Mouse (Mus musculus) hindbrain, embryonic 11.5 days (tissue): ENCODE data around the gene Supt4a. TPM values are rescaled to one million over a fixed set of nuclear protein-coding genes. Genes with fewer than 3 reads are reported as not detected.

Experiments
- ATAC-seq: fragments of 200-750 bp; cut with Nextera tagmentation; 2 replicates; pipeline ENCODE4 v1.8.0; 2017; ENCODE audit warnings: mild to moderate bottlenecking, moderate TSS enrichment, moderate library complexity; ENCODE audit not compliant: low FRiP score
- DNase-seq: peaks from one replicate; pipeline ENCODE4 v3.0.0-alpha.2; 2015; ENCODE audit warnings: low spot score
- H3K27ac ChIP-seq: fragments of 300-500 bp; sonication (generic); 2 replicates; pipeline ENCODE4 v1.5.1; 2014; ENCODE audit warnings: mild to moderate bottlenecking, low read depth, low read length
- H3K27me3 ChIP-seq: fragments of 300-500 bp; sonication (generic); 2 replicates; pipeline ENCODE4 v1.6.1; 2014; ENCODE audit warnings: mild to moderate bottlenecking, low read length, moderate library complexity, mixed read lengths; ENCODE audit not compliant: control insufficient read depth, insufficient read depth
- H3K36me3 ChIP-seq: fragments of 300-500 bp; sonication (generic); 2 replicates; pipeline ENCODE4 v1.6.1; 2014; ENCODE audit warnings: mild to moderate bottlenecking, low read length, moderate library complexity, mixed read lengths; ENCODE audit not compliant: control insufficient read depth, insufficient read depth
- H3K4me1 ChIP-seq: fragments of 300-500 bp; sonication (generic); replicated peaks from 2 replicates; pipeline ENCODE4 v1.6.1; 2014; ENCODE audit warnings: low read length, mixed read lengths; ENCODE audit not compliant: control insufficient read depth, insufficient read depth
- H3K4me2 ChIP-seq: fragments of 300-500 bp; sonication (generic); replicated peaks from 2 replicates; pipeline ENCODE4 v1.6.1; 2014; ENCODE audit warnings: mild to moderate bottlenecking, low read depth, low read length
- H3K4me3 ChIP-seq: fragments of 300-500 bp; sonication (generic); 2 replicates; pipeline ENCODE4 v1.5.1; 2014; ENCODE audit warnings: low read depth, low read length
- H3K9ac ChIP-seq: fragments of 300-500 bp; sonication (generic); 2 replicates; pipeline ENCODE4 v1.6.1; 2014; ENCODE audit warnings: low read depth, low read length
- H3K9me3 ChIP-seq: fragments of 300-500 bp; sonication (generic); 2 replicates; pipeline ENCODE4 v1.6.1; 2016; ENCODE audit warnings: low read length; ENCODE audit not compliant: control insufficient read depth
- WGBS: fragments of 180-500 bp; shearing (Covaris S2); extraction: QIAGEN DNeasy Blood & Tissue Kit; methylation state at CpG from one replicate; pipeline ENCODE4 v1.1.7; 2014; 5-methylcytosine and 5-hydroxymethylcytosine counted together
- polyA plus RNA-seq: library from polyadenylated mRNA; unstranded; fragments of >200 nt; fragmentation: Nextera tagmentation; extraction: Ambion mirVana; gene quantifications from 2 replicates; pipeline ENCODE4 v1.2.1, GENCODE M21; 2014

Gene Supt4a
- polyA plus RNA-seq, 1 experiment from 2014 or later = 162 TPM

DNA sequence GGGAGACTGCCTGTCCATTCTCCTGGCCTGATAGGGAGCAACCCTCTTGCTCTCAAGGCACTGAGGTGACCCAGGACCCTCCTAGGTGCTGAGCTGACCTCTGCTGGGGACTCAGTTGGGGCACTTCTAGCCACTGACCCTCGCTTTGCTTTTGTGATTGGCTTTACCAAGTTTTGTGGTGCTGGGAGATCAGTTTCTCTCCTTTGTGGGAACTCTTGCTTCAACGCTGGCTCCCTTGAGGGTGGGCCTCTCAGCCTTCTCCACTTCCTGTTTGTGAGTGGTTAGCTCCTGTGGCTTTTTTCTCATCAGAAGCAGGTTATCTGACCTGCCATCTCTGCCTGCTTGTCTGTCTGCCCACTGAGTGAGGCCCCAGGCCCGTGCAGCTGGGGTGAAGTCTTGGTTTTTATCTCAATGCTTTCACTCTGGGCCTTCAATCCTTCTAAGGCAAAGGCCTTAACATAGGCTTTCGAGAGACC lies 14.2 kb downstream of the Supt4a start:
- no peaks in the 10 kb centered on the region for H3K36me3 ChIP-seq
- H3K9me3 ChIP-seq = no peaks in the 10 kb centered on the region
- 73% methylated on average over 4 of the region's 4 CpGs for WGBS
- ATAC-seq (no peak), DNase-seq (no peak)
- no peaks in the 10 kb centered on the region for H3K27me3 ChIP-seq
- H3K4me1 ChIP-seq = no peaks in the 10 kb centered on the region
- no peak overlapping the region for H3K4me2 ChIP-seq
- H3K4me3 ChIP-seq = no peak overlapping the region
- H3K27ac ChIP-seq = no peak overlapping the region
- H3K9ac ChIP-seq = no peak overlapping the region

DNA sequence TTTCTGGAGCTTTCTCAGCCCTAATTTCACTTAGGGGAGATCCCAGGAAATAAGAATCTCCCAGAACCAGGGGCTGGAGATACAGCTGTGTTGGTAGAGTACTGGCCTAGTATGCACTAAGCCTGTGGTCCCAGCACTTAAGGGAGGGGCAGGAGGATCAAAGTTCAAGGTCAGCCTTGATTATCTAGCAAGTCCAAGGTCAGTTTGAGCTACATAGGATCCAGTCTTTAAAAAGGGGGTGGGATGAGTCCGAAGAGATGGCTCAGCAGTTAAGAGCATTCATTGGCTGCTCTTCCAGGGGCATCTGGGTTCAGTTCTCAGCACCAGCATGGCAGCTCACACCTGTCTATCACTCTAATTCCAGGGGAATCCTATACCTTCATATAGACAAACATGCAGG lies 15.0 kb downstream of the Supt4a start:
- Histone ChIP-seq H3K4me1 (no peaks in the 10 kb centered on the region), H3K9me3 (no peaks in the 10 kb centered on the region), H3K4me3 (no peak overlapping the region), H3K36me3 (no peaks in the 10 kb centered on the region), H3K4me2 (no peak overlapping the region), H3K27me3 (no peaks in the 10 kb centered on the region), H3K9ac (no peak overlapping the region), H3K27ac (no peak overlapping the region)
- no peak for DNase-seq
- ATAC-seq = no peak
- WGBS = 76% methylated on average over 1 of the region's 1 CpGs

DNA sequence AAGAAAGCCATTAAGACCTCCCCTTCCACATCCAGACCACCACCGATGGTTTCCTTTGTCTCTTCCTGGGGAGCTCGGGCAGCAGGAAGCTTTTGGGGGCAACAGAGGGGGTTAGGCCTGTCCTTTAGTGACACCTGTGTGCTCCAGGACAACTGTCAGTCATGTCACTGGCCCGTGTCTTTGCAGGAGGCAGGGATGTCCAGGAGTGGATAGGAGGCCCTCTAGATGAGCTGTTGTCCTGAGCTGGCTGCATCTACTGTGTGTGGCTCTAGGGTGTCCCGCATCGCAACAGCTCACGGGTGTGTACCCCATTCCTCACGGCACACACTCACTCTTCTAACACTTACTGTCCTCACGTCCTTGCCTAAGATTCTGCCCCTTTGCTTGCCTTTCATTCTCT lies 15.9 kb downstream of the Supt4a start:
- Histone ChIP-seq H3K4me1 (no peaks in the 10 kb centered on the region), H3K27me3 (no peaks in the 10 kb centered on the region), H3K9ac (no peak overlapping the region), H3K27ac (no peak overlapping the region), H3K4me2 (no peak overlapping the region), H3K36me3 (no peaks in the 10 kb centered on the region), H3K9me3 (no peaks in the 10 kb centered on the region), H3K4me3 (no peak overlapping the region)
- WGBS = 83% methylated on average over 8 of the region's 8 CpGs
- DNase-seq = no peak
- ATAC-seq = no peak

DNA sequence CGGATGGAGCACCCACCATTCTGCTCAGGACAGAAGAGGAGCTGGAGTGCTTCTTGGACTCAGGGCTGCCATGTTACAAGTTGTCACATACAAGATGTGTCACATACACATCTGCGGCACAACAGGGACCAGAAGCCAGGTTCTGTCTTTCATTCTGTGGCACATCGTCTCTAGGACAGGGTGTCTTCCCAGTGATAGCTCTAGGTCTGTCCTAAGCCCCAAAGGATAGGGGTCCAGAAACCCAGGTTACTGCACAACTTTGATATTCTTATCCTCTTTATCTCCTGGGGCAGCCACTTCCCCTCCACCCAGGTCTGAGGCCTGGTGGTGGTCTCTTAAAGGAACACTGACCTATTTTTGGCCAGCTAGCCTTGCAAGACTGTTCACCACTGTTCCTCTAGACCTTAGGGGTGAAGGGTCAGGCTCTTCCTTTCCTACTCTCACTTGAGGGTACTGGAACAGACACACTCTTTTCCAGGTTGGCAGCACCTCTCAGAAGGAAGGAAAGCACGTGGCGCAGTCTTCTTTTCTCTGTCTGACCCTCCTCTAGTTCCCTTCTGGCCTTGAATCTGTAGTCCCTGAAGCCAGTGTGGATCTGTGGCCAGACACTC lies 16.6 kb downstream of the Supt4a start:
- H3K9me3 ChIP-seq = no peaks in the 10 kb centered on the region
- no peaks in the 10 kb centered on the region for H3K36me3 ChIP-seq
- no peak overlapping the region for H3K4me2 ChIP-seq
- DNase-seq (no peak), ATAC-seq (no peak)
- no peak overlapping the region for H3K27ac ChIP-seq
- H3K4me3 ChIP-seq = no peak overlapping the region
- no peak overlapping the region for H3K9ac ChIP-seq
- WGBS = 83% methylated on average over 5 of the region's 5 CpGs
- no peaks in the 10 kb centered on the region for H3K4me1 ChIP-seq
- H3K27me3 ChIP-seq = no peaks in the 10 kb centered on the region

DNA sequence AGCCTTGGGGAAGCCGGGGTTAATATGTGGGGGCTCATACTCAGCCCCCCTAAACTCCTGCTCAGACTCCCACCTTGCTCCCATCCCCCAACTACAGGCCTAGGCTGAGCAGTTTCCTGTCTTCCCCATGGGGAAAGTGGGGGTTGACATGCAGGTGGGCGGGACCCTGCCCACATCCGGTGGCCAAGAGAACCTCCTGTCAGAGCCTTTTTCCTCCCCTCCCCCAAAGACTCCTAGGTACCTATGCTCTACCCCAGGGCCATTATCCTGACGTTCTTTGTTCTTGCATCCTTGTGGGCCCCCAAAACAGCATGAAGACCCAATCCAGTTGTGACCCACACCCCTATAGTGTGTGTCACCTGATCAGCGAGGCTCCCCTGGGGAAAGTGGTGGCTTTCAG lies 17.3 kb downstream of the Supt4a start:
- ATAC-seq = no peak
- 80% methylated on average over 5 of the region's 5 CpGs for WGBS

DNA sequence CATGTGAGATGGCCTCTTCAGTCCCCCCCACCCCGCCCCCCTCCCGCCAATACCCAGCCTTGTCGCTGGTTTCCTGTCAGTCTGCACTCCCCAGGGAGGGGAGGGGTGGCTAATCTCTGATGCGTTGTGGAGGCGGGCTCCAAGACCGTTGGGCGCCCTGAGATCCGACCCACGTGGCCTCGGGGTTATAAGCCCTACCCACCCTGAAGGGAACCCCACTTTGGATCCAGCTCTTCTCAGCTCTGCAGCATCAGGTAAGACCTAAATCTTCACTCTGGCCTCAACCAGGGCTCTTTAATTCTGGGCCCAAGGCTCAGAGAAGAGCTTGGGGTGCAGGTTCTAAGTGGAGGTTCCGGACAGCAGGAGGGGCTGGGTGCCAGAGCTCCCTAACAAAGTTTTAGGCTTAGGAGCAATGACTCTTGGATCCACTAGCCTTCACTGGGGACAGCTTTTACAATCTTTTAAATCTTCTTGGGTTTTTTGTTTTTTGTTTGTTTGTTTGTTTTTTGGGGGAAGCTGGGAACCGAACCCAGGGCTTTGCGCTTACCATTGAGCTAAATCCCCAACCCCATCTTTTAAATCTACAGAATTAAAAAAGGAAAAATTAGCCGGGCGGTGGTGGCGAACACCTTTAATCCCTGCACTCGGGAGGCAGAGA lies 18.1 kb downstream of the Supt4a start:
- Histone ChIP-seq H3K4me2 (no peak overlapping the region), H3K9ac (no peak overlapping the region), H3K4me3 (no peak overlapping the region), H3K27me3 (peaks cover 2% of the 10 kb centered on the region), H3K9me3 (no peaks in the 10 kb centered on the region), H3K27ac (no peak overlapping the region), H3K36me3 (no peaks in the 10 kb centered on the region), H3K4me1 (no peaks in the 10 kb centered on the region)
- WGBS = 73% methylated on average over 17 of the region's 17 CpGs
- DNase-seq (no peak), ATAC-seq (no peak)

More for the DNA sequence above, 17.3 kb downstream of the Supt4a start:
- Histone ChIP-seq H3K4me3 (no peak overlapping the region), H3K9me3 (no peaks in the 10 kb centered on the region), H3K4me2 (no peak overlapping the region), H3K4me1 (no peaks in the 10 kb centered on the region), H3K36me3 (no peaks in the 10 kb centered on the region), H3K27ac (no peak overlapping the region), H3K27me3 (no peaks in the 10 kb centered on the region), H3K9ac (no peak overlapping the region)
- no peak for DNase-seq

DNA sequence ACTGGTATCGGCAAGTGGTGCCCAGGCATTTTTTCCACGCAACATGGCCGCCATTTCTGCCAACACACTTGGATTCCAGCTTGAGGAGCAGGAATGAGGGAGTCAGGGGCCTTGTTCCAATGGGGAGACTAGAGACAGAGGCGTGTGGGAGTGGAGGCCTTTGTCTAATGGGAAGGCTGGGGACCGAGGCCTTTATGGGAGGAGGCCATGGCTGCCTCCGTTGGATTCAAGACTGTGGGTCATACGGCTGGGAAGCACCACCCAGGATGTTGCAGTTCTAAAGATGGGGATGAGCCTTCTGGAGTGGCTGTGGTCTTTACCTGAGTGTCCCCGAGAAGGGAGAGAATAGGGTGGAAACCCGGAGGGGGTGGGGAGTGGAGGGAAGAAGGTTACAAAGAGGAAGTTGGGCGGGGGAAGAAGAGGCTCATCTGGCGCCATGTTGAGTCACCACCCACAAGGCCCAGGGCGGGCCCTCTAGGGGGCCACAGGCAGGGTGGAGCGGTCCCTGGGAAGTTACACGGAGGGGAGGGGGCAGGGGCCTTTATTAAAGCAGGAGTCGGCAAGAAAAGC lies 19.0 kb downstream of the Supt4a start:
- 89% methylated on average over 15 of the region's 15 CpGs for WGBS
- H3K27ac ChIP-seq = no peak overlapping the region
- no peak overlapping the region for H3K4me3 ChIP-seq
- H3K36me3 ChIP-seq = no peaks in the 10 kb centered on the region
- peaks cover 8% of the 10 kb centered on the region for H3K27me3 ChIP-seq
- H3K4me1 ChIP-seq = no peaks in the 10 kb centered on the region
- H3K4me2 ChIP-seq = no peak overlapping the region
- no peak for ATAC-seq
- no peak overlapping the region for H3K9ac ChIP-seq
- H3K9me3 ChIP-seq = no peaks in the 10 kb centered on the region
- no peak for DNase-seq

DNA sequence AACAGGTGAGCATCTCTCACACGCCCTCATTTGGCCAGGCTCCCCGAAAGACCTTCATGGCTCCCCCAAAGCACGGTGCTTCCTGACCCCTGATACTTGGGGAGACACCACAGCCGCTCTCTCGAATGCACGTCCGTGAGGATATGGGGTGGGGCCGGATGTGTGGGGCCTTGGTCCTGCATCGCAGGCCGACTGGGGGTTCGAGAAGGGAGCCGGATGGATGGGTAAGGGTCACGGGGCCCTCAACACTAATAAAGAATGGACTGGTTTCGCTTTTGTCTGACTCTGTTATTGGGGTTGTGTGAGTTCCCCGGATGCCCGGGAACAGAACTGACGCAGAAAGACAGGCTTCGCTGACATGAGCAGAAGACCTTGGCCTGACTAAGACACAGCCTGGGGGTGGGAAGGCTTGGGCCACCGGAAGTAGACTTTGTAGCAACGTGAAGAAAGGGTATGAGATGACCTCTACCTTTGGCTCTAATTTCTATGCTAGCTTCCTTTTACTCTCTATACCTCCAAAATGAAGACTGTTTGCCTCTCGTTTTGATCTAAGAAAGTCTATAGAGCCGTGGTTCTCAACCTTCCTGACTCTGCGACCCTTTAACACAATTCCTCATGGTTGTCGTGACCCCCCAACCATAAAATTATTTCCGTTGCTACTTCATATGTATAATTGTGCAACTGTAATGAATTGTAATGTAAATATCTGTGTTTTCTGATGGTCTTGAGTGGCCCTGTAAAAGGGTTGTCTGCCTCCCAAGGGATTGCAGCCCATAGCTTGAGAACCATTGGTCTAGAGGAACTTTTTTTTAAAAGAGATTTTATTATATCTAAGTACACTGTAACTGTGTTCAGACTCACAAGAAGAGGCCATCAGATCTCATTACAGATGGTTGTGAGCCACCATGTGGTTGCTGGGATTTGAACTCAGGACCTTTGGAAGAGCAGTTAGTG lies 19.9 kb downstream of the Supt4a start:
- H3K9me3 ChIP-seq = no peaks in the 10 kb centered on the region
- no peak overlapping the region for H3K4me3 ChIP-seq
- no peak overlapping the region for H3K4me2 ChIP-seq
- ATAC-seq (no peak), DNase-seq (no peak)
- H3K9ac ChIP-seq = no peak overlapping the region
- H3K27ac ChIP-seq = no peak overlapping the region
- WGBS = 85% methylated on average over 25 of the region's 25 CpGs
- H3K36me3 ChIP-seq = no peaks in the 10 kb centered on the region
- no peaks in the 10 kb centered on the region for H3K4me1 ChIP-seq
- peaks cover 17% of the 10 kb centered on the region for H3K27me3 ChIP-seq
